Mouse (Mus musculus): ENCODE measurements around the gene Pde8a. TPM values are rescaled to one million over a fixed set of nuclear protein-coding genes. Genes with fewer than 3 reads are reported as not detected.

Pde8a gene
- total and polyA plus RNA-seq, 2 experiments from 2014 or later: 1.8 to 3.9 TPM

DNA sequence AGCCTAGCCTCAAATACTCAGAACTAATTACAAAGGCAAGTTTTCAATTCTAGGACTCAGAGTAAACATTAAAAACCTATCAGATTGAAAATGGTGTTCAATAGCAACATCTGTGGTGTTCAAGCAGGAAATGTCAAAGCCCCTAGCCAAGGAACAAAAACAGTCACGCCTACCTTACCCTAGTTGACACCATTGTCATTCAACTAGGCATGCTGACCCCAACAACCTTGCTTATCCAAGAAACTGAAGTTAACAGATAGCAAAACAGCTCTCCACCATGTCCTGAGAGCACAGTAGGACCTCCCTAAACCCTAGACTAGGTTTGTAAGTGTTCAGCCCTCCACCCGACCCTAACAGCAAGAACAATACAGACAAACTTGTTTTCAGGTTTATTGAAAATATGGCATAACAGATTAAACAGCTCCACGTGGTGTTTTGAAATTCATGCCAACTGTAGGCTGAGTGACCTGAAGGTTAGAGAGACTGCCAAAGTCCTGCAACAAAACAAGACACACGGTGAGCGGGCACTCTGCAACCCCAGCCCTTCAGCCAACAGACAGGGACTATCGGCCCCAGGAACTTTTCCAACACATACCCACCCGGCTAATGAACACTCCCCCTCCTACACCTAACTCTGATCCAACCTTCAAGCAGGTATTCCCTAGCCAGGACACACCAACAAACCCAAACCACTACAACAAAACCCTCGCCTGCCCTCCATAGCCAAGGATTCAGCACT is 129.1 kb downstream of the Pde8a start:
- Histone ChIP-seq H3K27ac (ENCODE audit: low read depth, low read length) (no peak overlapping the region), H3K4me2 (ENCODE audit: low read depth, low read length, poor library complexity, severe bottlenecking) (peak overlapping the region; percentile 61; the same call in 1 of the 2 replicates), H3K27me3 (ENCODE audit: insufficient read depth, low read length) (no peaks in the 10 kb centered on the region), H3K4me3 (ENCODE audit: low read depth, low read length) (peak overlapping the region; percentile 77; the same call in 1 of the 2 replicates), H3K9me3 (ENCODE audit: low read length) (no peaks in the 10 kb centered on the region), H3K4me1 (ENCODE audit: insufficient read depth, low read length) (peaks cover 12% of the 10 kb centered on the region), H3K9ac (replicated peaks; ENCODE audit: low read length, poor library complexity, severe bottlenecking) (peak overlapping the region; percentile 75), H3K36me3 (ENCODE audit: insufficient read depth, low read length) (peaks cover 15% of the 10 kb centered on the region; the same call in 1 of the 2 replicates)
- ATAC-seq (ENCODE audit: low FRiP score) (no peak), DNase-seq (ENCODE audit: low spot score) (no peak)
- TF ChIP-seq CTCF (IDR thresholded peaks at IDR 0.05): no peak
- WGBS: 68% methylated on average over 8 of the region's 8 CpGs

DNA sequence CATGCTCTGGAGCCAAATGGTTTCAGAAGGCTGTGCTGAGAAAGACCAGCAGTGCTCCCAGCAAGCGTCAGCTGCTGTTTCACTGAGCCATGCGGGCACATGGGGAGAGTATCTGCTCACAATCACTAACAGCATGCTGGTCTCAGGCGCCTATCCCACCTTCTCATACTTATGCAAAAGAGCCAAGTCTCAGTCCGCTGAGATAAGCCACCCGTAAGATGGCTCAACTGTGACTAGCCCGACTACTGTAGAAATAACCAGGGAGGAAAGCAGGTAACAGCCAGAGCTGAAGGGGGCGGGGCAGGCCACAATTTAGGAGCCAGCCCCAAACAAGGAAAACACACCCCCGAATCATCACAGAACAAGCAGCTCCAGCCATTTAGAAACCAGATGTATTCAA is 129.9 kb downstream of the Pde8a start:
- TF ChIP-seq CTCF (IDR thresholded peaks at IDR 0.05): no peak
- no peaks in the 10 kb centered on the region for H3K9me3 ChIP-seq (ENCODE audit: low read length)
- H3K4me1 ChIP-seq (ENCODE audit: insufficient read depth, low read length): peaks cover 12% of the 10 kb centered on the region
- 34% methylated on average over 8 of the region's 8 CpGs for WGBS
- no peak for DNase-seq (ENCODE audit: low spot score)
- H3K27ac ChIP-seq (ENCODE audit: low read depth, low read length): no peak overlapping the region
- peaks cover 15% of the 10 kb centered on the region; the same call in 1 of the 2 replicates for H3K36me3 ChIP-seq (ENCODE audit: insufficient read depth, low read length)
- ATAC-seq (ENCODE audit: low FRiP score): no peak
- no peaks in the 10 kb centered on the region for H3K27me3 ChIP-seq (ENCODE audit: insufficient read depth, low read length)
- peak overlapping the region; percentile 61 for H3K4me2 ChIP-seq (ENCODE audit: low read depth, low read length, poor library complexity, severe bottlenecking)
- H3K4me3 ChIP-seq (ENCODE audit: low read depth, low read length): peak overlapping the region; percentile 77
- peak overlapping the region; percentile 75 for H3K9ac ChIP-seq (replicated peaks; ENCODE audit: low read length, poor library complexity, severe bottlenecking)

DNA sequence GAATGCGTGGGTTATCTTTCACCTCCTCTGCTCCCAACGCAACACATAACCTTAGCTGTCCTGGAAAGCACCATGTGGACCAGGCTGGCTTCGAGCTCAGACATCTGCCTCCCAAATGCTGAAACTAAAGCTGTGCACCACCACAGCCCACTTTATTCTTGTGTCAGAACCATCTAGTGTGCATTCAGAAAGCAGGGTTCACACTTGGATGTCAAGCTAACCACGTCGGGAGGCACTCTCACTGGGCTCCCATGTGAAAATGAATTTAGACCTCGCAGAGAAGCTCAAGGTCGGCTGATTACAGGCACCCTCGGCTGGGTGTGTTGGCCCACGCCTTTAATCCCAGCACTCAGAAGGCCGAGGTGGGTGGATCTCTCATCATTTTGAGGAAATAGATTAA is 130.4 kb downstream of the Pde8a start:
- Histone ChIP-seq H3K27me3 (ENCODE audit: insufficient read depth, low read length) (no peaks in the 10 kb centered on the region), H3K4me2 (ENCODE audit: low read depth, low read length, poor library complexity, severe bottlenecking) (peak overlapping the region; percentile 61), H3K4me3 (ENCODE audit: low read depth, low read length) (peak overlapping the region; percentile 77), H3K36me3 (ENCODE audit: insufficient read depth, low read length) (peaks cover 12% of the 10 kb centered on the region; the same call in 1 of the 2 replicates), H3K27ac (ENCODE audit: low read depth, low read length) (no peak overlapping the region), H3K4me1 (ENCODE audit: insufficient read depth, low read length) (peaks cover 12% of the 10 kb centered on the region), H3K9ac (replicated peaks; ENCODE audit: low read length, poor library complexity, severe bottlenecking) (peak overlapping the region; percentile 75), H3K9me3 (ENCODE audit: low read length) (no peaks in the 10 kb centered on the region)
- TF ChIP-seq CTCF (IDR thresholded peaks at IDR 0.05): no peak
- ATAC-seq (ENCODE audit: low FRiP score): no peak
- 17% methylated on average over 10 of the region's 10 CpGs for WGBS
- DNase-seq (ENCODE audit: low spot score): no peak

DNA sequence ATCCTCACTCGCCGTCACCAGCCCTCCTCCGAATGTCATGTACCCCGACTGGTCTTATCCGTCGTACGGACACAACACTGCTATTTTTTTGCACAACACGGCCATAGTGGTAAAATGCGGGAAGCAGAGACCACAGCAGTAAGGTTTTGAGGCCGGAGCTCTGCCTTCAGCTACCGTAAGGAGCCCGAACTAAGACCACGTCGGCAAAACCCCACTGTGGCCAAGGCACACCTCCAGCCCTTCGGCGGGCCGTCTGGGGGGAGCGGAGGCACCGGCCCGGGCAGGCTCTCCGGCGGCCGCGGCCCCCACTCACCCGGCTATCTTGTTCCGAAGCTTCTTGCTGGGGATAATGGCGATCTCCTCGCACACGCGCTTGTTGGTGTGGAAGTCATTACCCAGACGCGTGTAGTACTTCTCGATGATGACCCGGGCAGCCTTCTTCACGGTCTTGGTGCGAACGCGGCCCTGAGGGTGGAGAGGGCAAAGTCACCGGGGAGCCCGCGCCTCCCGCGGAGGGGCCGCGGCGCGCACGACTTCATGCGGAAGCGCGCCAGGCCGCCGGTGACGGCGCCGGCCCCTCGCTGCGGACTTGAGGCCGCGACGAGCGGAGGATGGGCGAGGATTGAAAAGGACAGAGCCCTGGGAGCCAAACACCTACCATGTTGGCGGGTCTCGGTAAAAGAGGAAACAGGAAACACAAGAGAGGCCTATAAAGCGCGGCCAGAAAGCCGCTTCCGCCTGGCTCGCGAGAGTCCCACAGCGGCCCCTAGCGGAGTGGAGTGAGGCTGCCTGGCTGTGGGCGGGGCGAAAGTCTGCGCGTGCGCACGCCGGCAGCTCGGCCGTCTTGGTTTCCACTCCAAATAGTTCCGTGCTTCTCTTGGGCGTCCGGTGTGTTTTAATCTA is 131.4 kb downstream of the Pde8a start, which contains the start of gene Rps17:
Gene Rps17 (minus strand): TSS at position 711 of the 903 bp plus-strand sequence.
- no peaks in the 10 kb centered on the region for H3K9me3 ChIP-seq (ENCODE audit: low read length)
- H3K4me1 ChIP-seq (ENCODE audit: insufficient read depth, low read length): peaks cover 12% of the 10 kb centered on the region
- DNase-seq (ENCODE audit: low spot score) (peak; percentile 94), ATAC-seq (ENCODE audit: low FRiP score) (peak; percentile 91)
- H3K4me2 ChIP-seq (ENCODE audit: low read depth, low read length, poor library complexity, severe bottlenecking): peak within 1 kb of the TSS; percentile 61
- peak; percentile 97 for TF ChIP-seq CTCF (IDR thresholded peaks at IDR 0.05)
- H3K27me3 ChIP-seq (ENCODE audit: insufficient read depth, low read length): no peaks in the 10 kb centered on the region
- peak within 1 kb of the TSS; percentile 77 for H3K4me3 ChIP-seq (ENCODE audit: low read depth, low read length)
- H3K36me3 ChIP-seq (ENCODE audit: insufficient read depth, low read length): peaks cover 12% of the 10 kb centered on the region; the same call in 1 of the 2 replicates
- H3K27ac ChIP-seq (ENCODE audit: low read depth, low read length): peak within 1 kb of the TSS; percentile 87
- under 1% methylated on average over 85 of the region's 85 CpGs for WGBS
- peak within 1 kb of the TSS; percentile 75 for H3K9ac ChIP-seq (replicated peaks; ENCODE audit: low read length, poor library complexity, severe bottlenecking)

DNA sequence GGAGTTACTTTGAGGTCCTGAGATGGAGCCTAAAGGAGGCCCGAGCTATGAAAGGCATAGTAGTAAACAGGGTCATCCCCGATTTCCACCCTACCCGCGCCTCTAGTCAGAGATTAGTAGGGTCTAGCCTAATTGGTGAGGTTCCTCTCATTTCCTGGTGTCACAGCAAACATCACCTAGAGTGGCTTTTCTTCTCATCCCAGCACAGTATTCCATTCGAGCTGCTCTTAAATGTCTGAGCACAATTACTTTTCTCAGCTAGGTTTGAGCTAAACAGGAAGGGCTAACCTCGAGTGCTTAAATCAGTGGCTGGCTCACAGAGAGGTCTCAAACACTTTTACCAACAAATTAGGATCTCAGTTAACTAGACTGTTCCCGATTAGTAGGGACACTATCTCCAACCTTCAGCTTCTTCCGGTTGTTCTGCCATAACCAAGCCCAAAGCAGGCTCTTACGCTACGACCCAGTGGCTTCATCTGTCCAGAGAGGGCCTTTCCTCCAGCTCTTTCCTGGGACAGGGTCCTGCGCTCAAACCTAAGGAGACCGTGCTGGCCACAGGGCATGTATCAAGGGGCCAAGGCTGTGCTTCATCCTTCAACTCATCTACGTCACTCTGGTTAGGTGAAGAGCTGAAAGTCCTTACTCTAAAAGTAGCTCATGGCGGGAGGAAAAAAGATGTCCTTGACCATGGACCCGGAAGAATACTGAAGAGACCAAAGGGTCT is 132.2 kb downstream of the Pde8a start:
- Histone ChIP-seq H3K36me3 (ENCODE audit: insufficient read depth, low read length) (peaks cover 8% of the 10 kb centered on the region; the same call in 1 of the 2 replicates), H3K9ac (replicated peaks; ENCODE audit: low read length, poor library complexity, severe bottlenecking) (0 out of 2 replicates have a peak overlapping the region, but pooled peaks have one; percentile 40), H3K27ac (ENCODE audit: low read depth, low read length) (peak overlapping the region; percentile 48; the same call in 1 of the 2 replicates), H3K27me3 (ENCODE audit: insufficient read depth, low read length) (no peaks in the 10 kb centered on the region), H3K4me3 (ENCODE audit: low read depth, low read length) (peak overlapping the region; percentile 77), H3K4me2 (ENCODE audit: low read depth, low read length, poor library complexity, severe bottlenecking) (peak overlapping the region; percentile 44), H3K4me1 (ENCODE audit: insufficient read depth, low read length) (peaks cover 12% of the 10 kb centered on the region), H3K9me3 (ENCODE audit: low read length) (no peaks in the 10 kb centered on the region)
- DNase-seq (ENCODE audit: low spot score) (no peak), ATAC-seq (ENCODE audit: low FRiP score) (no peak)
- TF ChIP-seq CTCF (IDR thresholded peaks at IDR 0.05): no peak
- 60% methylated on average over 15 of the region's 15 CpGs for WGBS
